Mouse (Mus musculus): ENCODE measurements around the gene Rnf145.

Gene Rnf145

GRCm38 (mm10) chr11:44518281-44519095 lies at the start of gene Rnf145:
TSS of gene Rnf145 (plus strand) at chr11:44518964.
- DNase-seq (ENCODE audit: low spot score): peak; percentile 76

DNA sequence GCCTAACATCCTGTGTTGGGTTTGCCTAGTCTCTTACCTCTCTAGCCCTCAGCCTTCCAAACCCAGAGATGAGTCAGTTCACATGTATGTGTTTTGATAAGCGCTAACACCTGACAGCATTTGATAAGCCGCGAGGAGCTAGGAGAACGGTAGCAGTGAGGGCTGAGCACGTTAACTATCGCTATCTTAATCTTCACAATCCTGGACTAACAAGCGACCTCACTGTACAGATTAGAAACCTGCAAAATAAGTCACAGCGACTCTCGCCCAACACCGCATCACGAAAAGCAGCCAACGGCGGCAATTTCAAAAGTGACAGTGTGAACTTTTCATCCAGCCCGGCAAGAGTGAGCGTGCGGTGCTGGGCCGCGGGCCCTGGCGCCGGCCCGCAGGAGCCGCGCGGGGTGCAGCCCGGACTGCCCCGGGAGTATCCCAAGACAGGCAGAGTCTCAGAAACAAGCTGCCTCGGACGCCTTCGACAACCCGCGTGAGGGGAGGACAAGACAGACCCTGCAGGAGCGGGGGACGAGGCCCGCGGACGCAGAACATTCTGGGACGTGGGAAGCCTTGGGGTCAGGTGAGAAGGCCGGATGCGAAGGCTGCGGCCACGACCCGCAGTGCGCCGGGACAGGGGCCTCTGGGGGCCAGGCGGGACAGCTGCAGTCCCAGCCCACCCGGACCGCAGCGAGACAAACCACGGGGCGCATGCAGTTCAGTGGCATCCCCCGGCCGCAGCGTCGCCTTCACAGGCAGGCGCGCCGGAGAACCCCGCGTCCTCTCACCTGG lies 48.9 kb upstream of the Rnf145 start:
- peak; percentile 74 for DNase-seq (ENCODE audit: low spot score)

DNA sequence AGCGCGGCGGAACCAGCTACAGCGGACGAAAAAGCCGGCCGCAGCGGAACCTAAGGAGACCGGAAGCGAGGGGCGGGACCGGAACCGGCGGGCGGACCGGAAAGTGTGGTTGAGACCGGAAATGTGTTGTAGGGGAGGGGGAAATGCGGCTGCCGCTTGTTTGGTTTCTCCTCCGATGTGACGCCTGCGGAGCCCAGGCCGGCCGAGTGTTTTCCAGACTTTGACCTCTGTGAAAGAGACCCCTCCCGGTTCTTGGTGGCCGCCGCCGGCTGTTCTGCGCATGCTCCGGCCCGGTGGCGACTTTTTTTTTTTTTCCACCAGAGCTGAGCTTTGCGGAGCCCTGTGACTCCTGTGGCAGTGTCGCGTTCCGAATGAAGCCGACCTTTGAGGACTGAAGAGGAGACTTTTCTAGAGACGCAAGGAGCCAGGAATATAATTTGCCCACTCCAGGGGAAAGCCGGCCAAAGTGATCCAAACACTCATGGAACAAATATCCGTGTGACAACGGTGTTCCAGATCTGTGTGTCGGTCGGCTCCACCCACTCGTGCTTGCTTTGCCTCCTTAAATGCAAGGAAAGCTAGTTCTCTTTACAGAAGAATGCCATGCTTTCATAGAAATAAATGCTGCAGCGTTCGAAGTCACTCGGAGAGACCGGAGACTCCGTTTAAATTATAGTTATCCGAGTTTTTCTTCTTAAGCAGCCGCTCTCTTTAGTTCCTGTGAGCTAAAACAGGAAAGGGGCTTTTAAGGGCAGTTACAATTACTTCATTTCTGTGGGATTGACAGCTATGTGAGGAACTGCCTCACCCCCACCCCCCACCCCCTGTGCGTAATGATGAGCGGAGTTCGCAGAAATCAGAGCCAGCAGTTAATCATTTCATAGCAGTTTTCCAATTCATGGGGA lies 48.1 kb upstream of the Rnf145 start, which contains the start of gene Ublcp1:
Gene Ublcp1 (minus strand): TSS at position 67 of the 905 bp plus-strand sequence.
- peak; percentile 91 for DNase-seq (ENCODE audit: low spot score)

DNA sequence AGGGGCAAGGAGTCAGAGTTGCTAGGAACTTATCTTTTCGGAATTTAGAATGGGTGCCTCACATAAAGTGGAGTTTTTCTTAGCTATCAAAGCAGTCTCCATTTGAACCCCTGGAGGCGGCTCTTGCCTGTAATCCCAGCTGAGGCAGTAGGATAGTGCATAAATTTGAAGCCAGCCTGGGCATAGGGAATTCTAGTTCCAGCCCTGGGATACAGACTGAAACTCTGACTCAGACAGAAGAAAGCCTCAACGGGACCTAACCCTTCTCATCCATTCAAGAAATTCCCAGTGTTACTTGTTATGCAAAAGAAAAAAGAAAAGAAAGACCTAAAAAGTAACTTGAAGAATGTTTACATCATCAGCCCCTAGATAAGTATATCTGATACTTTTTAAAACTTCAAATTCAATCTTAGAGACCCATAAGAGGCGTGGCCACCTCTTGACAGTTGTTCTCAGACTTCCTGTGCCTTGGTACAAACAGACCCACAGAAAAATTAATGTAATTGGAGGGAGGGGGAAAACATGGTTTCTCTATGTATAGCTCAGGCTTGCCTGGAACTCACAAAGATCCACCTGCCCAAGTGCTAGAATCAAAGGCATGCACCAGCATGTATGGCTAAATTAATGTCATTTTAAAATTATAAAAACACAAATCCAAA lies 47.3 kb upstream of the Rnf145 start:
- DNase-seq (ENCODE audit: low spot score): peak; percentile 23

DNA sequence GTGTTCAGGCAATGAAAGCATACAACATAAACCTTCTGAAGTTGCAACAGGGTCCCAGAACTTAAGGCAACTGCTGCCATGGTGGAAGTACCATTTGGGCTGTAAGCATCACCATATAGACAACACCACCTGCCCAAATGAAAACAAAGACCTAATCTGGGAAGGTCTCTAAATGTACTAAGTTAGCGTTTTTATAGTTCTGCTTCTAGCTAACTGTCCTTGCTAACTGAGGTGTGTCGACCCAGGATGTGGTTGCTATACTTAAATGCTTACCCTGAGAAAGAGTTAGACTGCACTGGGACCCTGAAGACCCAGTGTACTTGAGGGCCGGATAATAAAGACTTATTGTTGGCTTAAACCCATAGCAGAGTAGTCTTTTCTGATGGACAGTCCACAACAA lies 43.3 kb upstream of the Rnf145 start:
- peak; percentile 25 for DNase-seq (ENCODE audit: low spot score)

- peak; percentile 39 for DNase-seq (ENCODE audit: low spot score)
Observed at GRCm38 (mm10) chr11:44476445-44476844, 42.3 kb upstream of the Rnf145 start.

- DNase-seq (ENCODE audit: low spot score): no peak
Observed at GRCm38 (mm10) chr11:44478382-44478781, 40.4 kb upstream of the Rnf145 start.

GRCm38 (mm10) chr11:44480246-44480645 lies 38.5 kb upstream of the Rnf145 start:
- no peak for DNase-seq (ENCODE audit: low spot score)

DNA sequence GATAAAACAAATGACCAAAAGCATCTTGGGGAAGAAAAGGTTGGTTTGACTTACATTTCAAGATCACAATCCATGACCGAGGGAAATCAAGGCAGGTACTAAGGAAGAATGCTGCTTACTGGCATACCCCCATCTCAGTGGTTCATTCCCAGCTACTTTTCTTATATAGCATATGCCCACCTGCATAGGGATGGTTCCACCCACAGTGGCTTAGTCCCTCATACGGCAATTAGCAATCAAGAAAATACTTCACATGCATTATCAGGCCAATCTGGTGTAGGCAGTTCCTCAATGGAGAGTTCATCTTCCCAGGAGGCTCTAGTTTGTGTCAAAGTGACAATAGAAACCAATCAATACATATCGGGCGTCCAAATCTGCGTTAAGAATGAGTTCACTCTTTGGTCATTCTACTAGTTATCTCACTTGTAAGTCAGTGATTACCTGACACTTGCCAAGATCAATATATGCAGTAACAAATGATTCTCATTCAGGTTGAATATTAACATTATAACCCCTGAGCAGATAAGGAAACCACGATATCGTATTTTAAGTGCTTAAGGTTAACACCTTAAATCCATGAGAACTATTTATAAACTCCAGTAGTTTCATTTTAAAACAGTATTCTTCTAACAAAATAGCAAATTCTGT lies 33.6 kb upstream of the Rnf145 start:
- no peak for DNase-seq (ENCODE audit: low spot score)

DNA sequence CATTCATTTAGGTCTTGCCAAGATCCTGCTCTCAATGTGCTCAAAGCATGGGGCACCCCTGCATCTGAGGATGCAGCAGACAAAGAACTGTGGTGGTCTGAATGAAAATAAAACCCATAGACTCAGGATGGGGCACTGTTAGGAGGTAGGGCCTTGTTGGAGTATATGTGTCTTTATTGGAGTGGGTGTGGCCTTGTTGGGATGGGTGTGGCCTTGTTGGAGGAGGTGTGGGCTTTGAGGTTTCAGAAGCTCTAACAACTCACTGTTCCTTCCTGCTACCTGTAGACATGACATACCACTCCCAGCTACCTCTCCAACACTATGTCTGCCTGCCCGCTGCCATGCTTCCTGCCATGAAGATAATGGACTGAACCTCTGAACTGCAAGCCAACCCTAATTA lies 29.6 kb upstream of the Rnf145 start:
- DNase-seq (ENCODE audit: low spot score): no peak

DNA sequence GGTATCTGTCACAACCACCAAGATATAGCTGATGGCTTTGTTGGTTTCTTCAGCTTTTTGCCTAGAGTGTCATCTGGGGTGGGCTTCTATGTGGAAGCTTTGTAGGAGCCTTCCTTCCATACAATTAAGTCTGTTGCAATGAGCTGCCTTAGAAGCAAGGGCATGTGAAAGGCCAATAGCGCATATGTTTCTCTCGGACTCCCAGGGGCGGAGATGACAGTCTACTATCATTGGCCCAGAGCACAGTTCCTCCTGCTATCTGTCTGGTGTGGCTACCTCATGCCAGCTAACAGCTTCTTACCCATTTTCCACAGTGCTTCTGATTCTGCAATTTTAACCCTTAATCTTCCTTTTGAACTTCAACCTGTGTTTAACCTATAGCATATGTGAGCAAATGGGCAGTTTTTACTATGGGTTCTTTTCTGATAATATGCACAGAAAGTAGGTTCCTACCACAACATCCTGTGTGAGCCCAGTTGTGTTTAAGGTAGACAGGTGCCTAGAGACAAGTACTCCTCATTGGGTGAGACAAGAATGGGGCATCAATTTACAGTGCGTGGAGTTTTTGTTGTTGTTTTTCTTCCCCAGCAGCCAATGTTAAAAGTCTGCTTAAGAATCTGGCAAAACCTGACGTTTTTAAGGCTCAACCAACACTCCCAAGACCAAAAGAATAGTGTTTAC lies 24.0 kb upstream of the Rnf145 start:
- DNase-seq (ENCODE audit: low spot score): no peak

- peak; percentile 56 for DNase-seq (ENCODE audit: low spot score)
Observed at GRCm38 (mm10) chr11:44496217-44496616, 22.5 kb upstream of the Rnf145 start.

DNA sequence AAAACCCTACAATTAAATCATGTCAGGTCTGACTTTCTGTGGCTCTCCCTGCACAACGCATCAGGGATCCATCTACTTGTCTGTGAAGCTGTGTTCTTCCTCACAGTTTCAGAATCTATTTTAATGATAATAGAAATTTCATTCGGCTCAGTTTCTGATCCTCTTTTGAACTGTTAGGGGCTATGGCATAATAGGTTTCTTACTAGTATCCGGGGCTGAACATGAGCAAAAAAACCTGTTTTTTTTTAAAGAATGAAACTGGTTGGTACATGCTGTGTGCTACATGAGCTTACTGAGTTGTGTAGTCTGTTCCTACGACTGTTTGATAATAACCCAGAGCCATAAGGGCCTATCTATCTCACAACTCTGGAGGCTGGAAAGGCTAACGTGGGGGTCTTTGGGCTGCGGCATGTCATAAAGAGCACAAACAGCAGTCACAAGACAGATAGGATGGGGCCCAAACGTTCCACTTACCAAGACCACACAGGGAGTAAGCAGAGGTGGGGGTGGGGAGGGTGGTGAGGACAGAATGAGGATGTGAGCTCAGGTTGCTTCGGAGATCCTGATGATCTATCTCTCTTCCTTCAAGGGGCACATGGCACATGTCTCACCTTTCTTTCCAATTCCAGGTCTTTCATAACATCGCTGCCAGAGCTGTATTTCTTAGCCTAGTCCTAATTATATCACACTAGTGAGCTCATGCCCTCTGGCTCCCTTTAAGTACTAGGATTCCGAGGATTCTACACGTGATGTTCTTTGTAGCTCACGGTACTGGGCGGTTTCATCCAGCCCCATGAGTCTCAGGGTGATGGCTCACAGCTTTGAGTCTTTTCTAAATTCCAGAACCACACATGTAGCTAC lies 20.1 kb upstream of the Rnf145 start:
- DNase-seq (ENCODE audit: low spot score): no peak

DNA sequence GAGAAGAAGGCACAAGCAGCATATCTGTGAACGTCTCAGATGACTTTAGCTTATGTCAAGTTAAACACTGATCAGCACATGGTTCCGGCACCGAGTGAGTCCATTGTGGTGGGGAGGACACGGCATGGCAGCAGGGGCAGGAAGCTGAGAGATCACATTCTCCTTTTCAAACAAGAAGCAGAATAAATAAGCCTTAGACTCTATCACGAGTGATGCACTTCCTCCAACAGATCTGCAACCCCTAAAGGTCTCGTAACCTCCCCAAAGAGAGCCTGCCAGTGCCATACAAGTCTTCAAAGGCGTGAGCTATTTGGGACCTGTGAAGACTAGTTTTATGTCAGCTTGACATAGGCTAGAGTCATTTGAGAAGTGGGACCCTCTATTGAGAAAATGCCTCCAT lies 17.8 kb upstream of the Rnf145 start:
- peak; percentile 58 for DNase-seq (ENCODE audit: low spot score)

- DNase-seq (ENCODE audit: low spot score): no peak
Observed at GRCm38 (mm10) chr11:44501477-44501876, 17.3 kb upstream of the Rnf145 start.

DNA sequence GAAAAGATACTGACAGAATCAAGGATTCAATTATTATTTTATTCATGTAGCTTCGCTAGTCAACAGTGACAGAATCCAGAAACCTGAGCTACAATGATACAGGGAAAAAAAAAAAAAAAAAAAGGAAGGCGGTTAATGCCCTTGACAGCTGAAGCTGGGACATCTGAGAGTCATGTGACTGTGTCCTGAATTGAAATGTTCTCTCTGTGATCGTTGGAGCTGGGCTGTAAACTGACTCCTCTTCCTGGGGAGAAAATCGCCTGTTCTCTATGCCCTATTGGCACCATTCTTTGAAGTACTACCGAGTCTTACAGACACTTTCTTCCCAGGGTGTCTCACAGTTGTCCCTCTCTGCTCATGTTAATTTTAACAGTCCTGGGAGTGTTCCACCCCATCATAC lies 15.8 kb upstream of the Rnf145 start:
- no peak for DNase-seq (ENCODE audit: low spot score)

DNA sequence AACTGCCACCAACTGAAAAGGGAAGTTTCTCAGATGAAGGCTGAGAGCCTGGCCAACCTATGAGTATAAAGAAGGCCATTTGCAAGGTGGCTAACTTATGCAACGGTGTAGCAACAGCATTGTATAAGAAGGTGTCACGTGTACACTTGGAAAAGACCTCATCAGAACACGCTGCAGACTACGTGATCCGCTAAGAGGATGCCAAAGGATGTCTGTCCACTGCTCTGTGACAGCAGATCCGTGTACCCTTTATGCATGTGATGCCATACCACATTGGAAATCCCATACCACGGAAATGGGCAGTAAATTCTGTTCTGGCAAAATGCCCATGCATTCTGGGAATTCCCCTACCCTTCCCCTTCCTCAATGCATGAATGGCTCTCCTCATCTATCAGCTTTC lies 14.6 kb upstream of the Rnf145 start:
- DNase-seq (ENCODE audit: low spot score): no peak

DNA sequence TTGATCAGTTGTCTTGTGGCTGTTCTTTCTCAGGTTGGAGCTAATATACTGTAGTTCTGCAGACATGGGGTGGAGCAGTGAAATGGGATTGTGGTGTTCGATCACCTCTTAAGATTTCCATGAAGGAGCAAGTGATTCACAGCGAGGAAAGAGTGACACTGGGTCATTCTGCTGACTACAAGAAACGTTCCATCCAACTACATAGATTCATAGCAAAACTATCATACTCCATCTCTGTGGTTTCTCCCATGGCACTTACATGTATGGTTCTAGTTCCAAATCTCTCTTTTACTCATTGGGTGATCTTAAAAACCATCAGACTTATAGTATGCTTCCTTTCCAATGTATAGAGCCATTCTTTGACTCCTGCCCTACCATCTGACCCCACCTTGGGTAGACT lies 14.0 kb upstream of the Rnf145 start:
- DNase-seq (ENCODE audit: low spot score): no peak

DNA sequence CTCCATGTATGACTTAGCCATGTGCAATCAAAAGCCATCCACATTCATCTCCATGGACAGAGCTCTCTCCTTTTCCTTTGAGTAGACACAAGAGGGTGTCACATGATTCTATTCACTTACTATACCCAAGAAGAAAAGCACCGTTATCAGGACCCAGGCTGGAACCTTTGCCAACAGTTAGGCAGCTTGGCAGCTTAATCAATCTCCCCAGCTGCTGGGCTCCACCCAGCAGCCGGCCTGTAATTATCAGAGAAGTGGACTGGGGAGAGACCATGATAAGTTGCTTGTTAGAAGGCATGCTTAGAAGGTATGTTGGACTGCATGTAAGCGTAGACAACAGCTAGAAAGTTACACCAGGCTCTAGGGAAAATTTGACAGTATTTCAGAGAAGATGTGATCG lies 9.9 kb upstream of the Rnf145 start:
- no peak for DNase-seq (ENCODE audit: low spot score)

GRCm38 (mm10) chr11:44509906-44510305 lies 8.9 kb upstream of the Rnf145 start:
- no peak for DNase-seq (ENCODE audit: low spot score)

Measured in T-cell, adult 2 months (primary cell).